Mouse (Mus musculus) liver, adult 2 months (tissue): Measurements from ENCODE around the gene Adamts3.

ENCODE experiments used
- CTCF ChIP-seq: fragments of 200-500 bp; IDR thresholded peaks from 2 replicates; pipeline ENCODE4 v1.5.1; 2011; ENCODE audit warnings: low read depth, low read length, control low read depth
- POLR2A ChIP-seq: fragments of 200-500 bp; IDR thresholded peaks from 2 replicates; pipeline ENCODE4 v1.6.1; 2011; ENCODE audit warnings: low read length, control low read depth; ENCODE audit not compliant: insufficient read depth; ENCODE audit errors: extremely low read depth

DNA sequence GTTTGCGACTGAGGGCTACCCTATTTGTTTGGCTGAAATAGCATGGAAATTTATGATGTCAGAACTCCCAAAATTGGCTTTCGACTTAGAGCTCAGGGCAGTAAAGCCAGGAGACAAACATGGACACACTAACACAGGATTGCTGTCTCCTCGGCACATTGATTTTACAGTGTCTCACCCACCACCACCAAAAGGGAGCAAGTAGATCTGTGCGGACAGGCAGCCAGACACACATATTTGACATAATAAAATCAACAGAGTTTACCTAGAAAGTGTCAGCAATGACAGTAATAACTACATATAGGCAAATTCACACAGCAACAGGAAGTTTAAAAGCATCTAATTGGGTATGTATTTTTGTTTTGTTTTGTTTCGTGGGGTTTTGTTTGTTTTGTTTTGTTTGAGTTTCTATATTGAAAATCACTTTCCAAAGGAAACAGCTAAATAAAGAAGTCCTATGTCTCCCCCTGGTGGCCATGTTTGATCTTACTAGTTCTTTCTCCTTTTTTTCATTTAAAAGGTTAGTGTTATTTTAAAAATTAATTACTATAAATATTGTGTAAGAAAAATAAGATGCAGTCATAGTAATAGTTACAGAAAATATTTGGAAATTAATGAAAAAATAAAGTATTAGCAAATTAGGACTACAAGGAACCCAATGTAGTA, 203.1 kb downstream of the Adamts3 start:
- TF ChIP-seq CTCF (peak; percentile 47; the same call in 1 of the 2 replicates), POLR2A (no peak)
